Mouse (Mus musculus): ENCODE measurements around the gene Pdzrn3.

GRCm38 (mm10) chr6:101336660-101337059 lies 41.0 kb downstream of the Pdzrn3 start:
- TF ChIP-seq POLR2A (IDR thresholded peaks at IDR 0.05; ENCODE audit: borderline replicate concordance, extremely low read depth, insufficient read depth, insufficient read length, poor library complexity, severe bottlenecking) (no peak), CTCF (IDR thresholded peaks at IDR 0.05; ENCODE audit: borderline replicate concordance, extremely low read depth, insufficient read depth, insufficient read length) (no peak)

Measured in brain, embryonic 14.5 days (tissue).